Mouse (Mus musculus): ENCODE results near the gene Rcc2. TPM values are rescaled to one million over a fixed set of nuclear protein-coding genes. Genes with fewer than 3 reads are reported as not detected.

Rcc2 gene
- polyA plus RNA-seq, 1 experiment from 2014 or later = 13.8 TPM

DNA sequence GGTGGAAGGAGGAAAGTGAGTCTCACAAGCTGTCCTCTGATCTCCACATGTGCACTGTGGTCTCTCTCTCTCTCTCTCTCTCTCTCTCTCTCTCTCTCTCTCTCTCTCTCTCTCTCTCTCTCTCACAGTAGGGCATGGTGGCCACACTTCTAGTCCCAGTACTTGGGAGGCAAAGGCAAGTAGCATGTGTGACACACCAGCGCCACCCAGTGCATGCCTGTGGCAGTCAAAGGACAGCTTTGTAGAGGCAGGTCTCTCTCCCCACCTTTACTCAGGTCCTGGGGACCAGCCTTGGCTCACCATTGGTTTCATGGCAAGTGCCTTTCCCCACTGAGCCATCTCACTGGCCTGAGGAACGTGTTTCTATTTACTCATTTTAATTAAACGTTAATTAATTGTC is 44.3 kb downstream of the Rcc2 start:
- H3K4me3 ChIP-seq = no peak overlapping the region
- no peaks in the 10 kb centered on the region for H3K36me3 ChIP-seq
- 20% methylated on average over 3 of the region's 3 CpGs for WGBS
- H3K9me3 ChIP-seq = no peaks in the 10 kb centered on the region
- H3K4me1 ChIP-seq (replicated peaks) = peaks cover 16% of the 10 kb centered on the region
- H3K27me3 ChIP-seq = 0 out of 2 replicates have a peak, but pooled peaks cover 7% of the 10 kb centered on the region
- H3K4me2 ChIP-seq = no peak overlapping the region
- no peak for ATAC-seq (ENCODE audit: low FRiP score)
- no peak overlapping the region for H3K27ac ChIP-seq
- H3K9ac ChIP-seq = no peak overlapping the region

DNA sequence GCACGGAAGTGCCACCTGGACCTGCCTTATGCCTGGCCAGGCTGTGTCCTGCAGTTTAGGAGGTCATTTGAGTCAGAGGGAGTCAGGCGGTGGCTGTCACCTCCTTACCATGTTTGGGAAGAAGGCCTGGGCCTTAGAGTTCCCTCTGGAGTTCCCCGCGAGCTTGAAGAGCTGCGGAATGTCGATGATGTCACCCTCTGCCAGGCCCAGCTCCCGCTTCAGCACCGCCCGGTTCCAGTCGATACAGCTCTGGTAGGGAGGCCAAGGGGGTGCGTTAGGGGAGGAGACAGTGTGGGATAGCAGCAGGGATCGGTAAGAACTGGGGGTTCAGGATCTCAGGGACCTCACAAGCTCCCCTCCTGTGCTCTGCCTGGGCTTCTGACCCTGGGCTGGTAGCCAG is 47.6 kb downstream of the Rcc2 start:
- Histone ChIP-seq H3K4me1 (replicated peaks) (peaks cover 17% of the 10 kb centered on the region), H3K4me2 (no peak overlapping the region), H3K9me3 (no peaks in the 10 kb centered on the region), H3K9ac (no peak overlapping the region), H3K36me3 (no peaks in the 10 kb centered on the region), H3K27ac (no peak overlapping the region), H3K27me3 (0 out of 2 replicates have a peak, but pooled peaks cover 7% of the 10 kb centered on the region), H3K4me3 (no peak overlapping the region)
- ATAC-seq (ENCODE audit: low FRiP score) = no peak
- WGBS = 35% methylated on average over 12 of the region's 12 CpGs

DNA sequence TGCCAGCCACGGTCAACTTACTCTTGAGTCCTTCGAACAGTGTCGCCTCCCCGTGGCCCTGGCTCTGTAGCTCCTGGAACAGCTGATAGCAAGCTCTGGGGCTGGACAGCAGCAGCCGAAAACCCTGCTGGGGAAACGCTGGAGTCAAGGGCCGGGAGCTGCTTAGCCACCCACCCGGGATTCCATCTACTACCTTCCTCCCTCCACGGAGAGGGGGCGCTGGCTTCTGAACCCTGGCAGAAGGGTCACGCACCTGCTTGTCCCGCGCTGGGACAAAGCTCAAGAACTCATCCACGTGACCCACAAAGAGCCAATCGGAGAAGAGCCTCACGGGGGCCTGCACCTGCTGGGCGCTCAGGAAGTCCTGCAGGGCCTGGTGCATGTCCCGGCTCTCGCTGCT is 50.0 kb downstream of the Rcc2 start:
- peak overlapping the region; percentile 24 for H3K4me3 ChIP-seq
- H3K27ac ChIP-seq = no peak overlapping the region
- H3K27me3 ChIP-seq = 0 out of 2 replicates have a peak, but pooled peaks cover 7% of the 10 kb centered on the region
- no peak for ATAC-seq (ENCODE audit: low FRiP score)
- H3K36me3 ChIP-seq = no peaks in the 10 kb centered on the region
- peak overlapping the region; percentile 45 for H3K4me2 ChIP-seq
- peaks cover 12% of the 10 kb centered on the region for H3K4me1 ChIP-seq (replicated peaks)
- WGBS = 9% methylated on average over 19 of the region's 19 CpGs
- no peaks in the 10 kb centered on the region for H3K9me3 ChIP-seq
- H3K9ac ChIP-seq = no peak overlapping the region

DNA sequence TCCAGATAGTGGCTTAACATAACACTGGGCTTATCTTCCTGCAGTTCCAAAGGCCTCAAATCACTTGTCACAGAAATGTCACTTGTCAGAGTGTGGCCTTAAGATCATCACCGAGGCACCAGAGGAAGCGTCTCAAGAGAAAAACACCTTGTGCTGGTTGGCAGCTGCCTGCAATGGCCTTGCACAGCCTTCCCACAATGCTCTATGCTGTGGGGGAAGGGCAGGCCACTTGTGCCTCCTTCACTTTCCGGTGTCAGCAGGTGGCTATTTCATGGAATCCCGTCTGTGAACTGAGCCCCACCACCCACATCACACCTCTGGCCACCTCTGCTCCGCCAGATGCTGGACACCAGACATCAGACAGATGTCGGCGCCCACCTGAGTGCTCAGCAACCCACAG is 53.0 kb downstream of the Rcc2 start:
- Histone ChIP-seq H3K4me1 (replicated peaks) (peaks cover 22% of the 10 kb centered on the region), H3K4me3 (no peak overlapping the region), H3K27ac (no peak overlapping the region), H3K4me2 (no peak overlapping the region), H3K27me3 (no peaks in the 10 kb centered on the region), H3K36me3 (no peaks in the 10 kb centered on the region), H3K9ac (no peak overlapping the region), H3K9me3 (no peaks in the 10 kb centered on the region)
- ATAC-seq (ENCODE audit: low FRiP score) = no peak
- 71% methylated on average over 7 of the region's 7 CpGs for WGBS

DNA sequence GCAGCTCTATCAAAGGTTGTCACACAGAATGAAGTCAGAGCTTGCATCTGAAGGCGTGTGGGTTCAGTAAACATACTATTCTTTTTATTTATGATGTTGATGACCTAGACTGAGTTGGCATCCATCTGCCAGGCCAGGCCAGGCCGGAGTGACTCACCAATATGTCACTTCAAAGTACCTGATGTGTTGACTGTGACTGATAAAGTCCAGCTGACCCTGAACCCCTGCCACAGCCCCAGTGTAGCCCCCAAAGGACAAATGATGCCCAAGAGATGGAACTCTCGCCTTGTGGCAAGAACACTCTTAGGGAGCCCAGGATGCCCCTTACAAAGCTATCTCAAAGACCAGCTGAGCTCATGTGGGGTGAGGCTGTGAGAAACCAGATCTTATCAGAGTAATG is 55.5 kb downstream of the Rcc2 start:
- 85% methylated on average over 3 of the region's 3 CpGs for WGBS
- H3K36me3 ChIP-seq = no peaks in the 10 kb centered on the region
- ATAC-seq (ENCODE audit: low FRiP score) = no peak
- H3K9me3 ChIP-seq = no peaks in the 10 kb centered on the region
- H3K4me2 ChIP-seq = no peak overlapping the region
- no peaks in the 10 kb centered on the region for H3K27me3 ChIP-seq
- H3K27ac ChIP-seq = no peak overlapping the region
- no peak overlapping the region for H3K9ac ChIP-seq
- H3K4me3 ChIP-seq = no peak overlapping the region
- peaks cover 16% of the 10 kb centered on the region for H3K4me1 ChIP-seq (replicated peaks)

DNA sequence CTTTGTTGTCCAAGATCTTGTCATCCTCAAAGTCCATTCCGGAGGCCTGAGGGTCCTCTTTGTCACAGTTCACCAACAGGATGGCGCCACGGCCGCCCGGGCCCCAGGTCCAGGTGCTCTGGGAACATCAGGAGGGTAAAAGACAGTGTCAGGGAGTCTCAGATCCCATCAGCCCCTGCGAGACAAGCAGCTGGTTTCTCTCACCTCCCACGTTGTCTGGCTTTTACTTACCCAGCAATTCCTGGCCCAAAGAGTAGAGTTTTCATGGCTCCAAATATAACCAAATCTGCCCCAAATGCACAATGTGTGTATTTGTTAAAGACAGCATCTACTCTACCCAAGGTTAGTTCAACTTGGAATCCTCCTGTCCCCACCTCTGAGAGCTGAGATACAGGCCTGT is 61.3 kb downstream of the Rcc2 start:
- Histone ChIP-seq H3K4me2 (no peak overlapping the region), H3K9me3 (no peaks in the 10 kb centered on the region), H3K27me3 (0 out of 2 replicates have a peak, but pooled peaks cover under 1% of the 10 kb centered on the region), H3K4me1 (replicated peaks) (peaks cover 12% of the 10 kb centered on the region), H3K27ac (no peak overlapping the region), H3K36me3 (no peaks in the 10 kb centered on the region), H3K4me3 (no peak overlapping the region), H3K9ac (no peak overlapping the region)
- WGBS = 91% methylated on average over 7 of the region's 7 CpGs
- no peak for ATAC-seq (ENCODE audit: low FRiP score)

DNA sequence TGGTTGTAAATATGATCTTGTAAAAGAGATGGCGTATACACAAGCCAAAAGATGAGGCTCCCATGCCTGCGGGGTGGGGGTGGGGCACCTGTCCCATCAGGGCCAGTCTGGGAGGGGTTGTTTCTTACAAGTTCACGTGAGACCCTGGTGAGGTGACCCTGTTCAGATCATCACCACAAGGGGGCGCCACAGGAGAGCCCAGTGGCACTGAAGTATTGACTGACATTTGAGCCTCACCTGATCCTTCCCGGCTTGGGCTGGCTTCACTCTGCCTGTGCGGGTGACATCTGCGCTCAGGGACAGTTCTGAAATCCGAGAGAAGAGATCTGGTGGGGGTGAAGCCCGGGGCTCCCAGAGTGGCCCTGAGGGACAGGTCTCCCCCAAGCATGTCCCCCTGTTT is 62.8 kb downstream of the Rcc2 start:
- Histone ChIP-seq H3K4me2 (no peak overlapping the region), H3K9ac (no peak overlapping the region), H3K9me3 (no peaks in the 10 kb centered on the region), H3K4me3 (no peak overlapping the region), H3K36me3 (no peaks in the 10 kb centered on the region), H3K27me3 (0 out of 2 replicates have a peak, but pooled peaks cover 3% of the 10 kb centered on the region), H3K4me1 (replicated peaks) (peaks cover 2% of the 10 kb centered on the region), H3K27ac (no peak overlapping the region)
- ATAC-seq (ENCODE audit: low FRiP score) = no peak
- WGBS = 14% methylated on average over 9 of the region's 9 CpGs

DNA sequence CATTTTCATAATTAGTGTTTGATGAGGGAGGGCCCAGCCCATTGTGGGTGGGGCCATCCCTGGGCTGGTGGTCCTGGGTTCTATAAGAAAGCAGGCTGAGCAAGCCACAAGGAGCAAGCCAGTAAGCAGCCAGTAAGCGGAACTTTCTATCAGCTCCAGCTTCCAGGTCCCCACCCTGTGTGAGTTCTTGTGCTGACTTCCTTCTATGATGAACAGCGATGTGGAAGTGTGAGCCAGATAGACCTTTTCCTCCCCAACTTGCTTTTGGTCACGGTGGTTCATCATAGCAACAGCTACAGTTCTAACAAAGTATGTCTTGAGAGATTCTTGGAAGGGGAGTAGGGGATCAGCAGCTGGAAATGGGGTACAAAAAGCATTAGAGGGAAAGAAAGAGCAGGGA is 65.6 kb downstream of the Rcc2 start:
- 0 out of 2 replicates have a peak, but pooled peaks cover 3% of the 10 kb centered on the region for H3K27me3 ChIP-seq
- H3K27ac ChIP-seq = no peak overlapping the region
- H3K9ac ChIP-seq = no peak overlapping the region
- H3K9me3 ChIP-seq = no peaks in the 10 kb centered on the region
- WGBS = 83% methylated on average over 3 of the region's 3 CpGs
- H3K4me1 ChIP-seq (replicated peaks) = no peaks in the 10 kb centered on the region
- no peaks in the 10 kb centered on the region for H3K36me3 ChIP-seq
- ATAC-seq (ENCODE audit: low FRiP score) = no peak
- no peak overlapping the region for H3K4me3 ChIP-seq
- H3K4me2 ChIP-seq = no peak overlapping the region

DNA sequence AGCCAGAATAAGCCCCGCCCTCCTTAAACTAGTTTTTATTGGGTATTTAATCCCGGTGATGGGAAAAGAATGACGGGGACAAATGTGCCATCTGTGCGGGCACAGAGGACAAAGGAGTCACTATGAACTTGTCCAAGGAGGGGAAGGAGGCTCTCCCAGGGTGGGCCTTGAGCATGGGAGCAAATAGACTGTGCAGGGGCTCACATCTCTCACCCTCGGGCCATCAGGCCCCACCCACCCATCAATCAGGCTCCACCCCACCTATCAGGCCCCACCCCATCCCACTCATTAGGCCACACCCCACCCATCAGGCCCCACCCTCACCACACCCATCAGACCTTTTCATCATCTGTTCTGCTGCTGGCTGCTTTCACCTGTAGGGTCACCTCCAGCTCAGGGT is 68.6 kb downstream of the Rcc2 start:
- no peaks in the 10 kb centered on the region for H3K9me3 ChIP-seq
- no peak overlapping the region for H3K9ac ChIP-seq
- no peak overlapping the region for H3K4me2 ChIP-seq
- ATAC-seq (ENCODE audit: low FRiP score) = no peak
- no peaks in the 10 kb centered on the region for H3K4me1 ChIP-seq (replicated peaks)
- 78% methylated on average over 5 of the region's 5 CpGs for WGBS
- no peaks in the 10 kb centered on the region for H3K36me3 ChIP-seq
- H3K27ac ChIP-seq = no peak overlapping the region
- 0 out of 2 replicates have a peak, but pooled peaks cover 6% of the 10 kb centered on the region for H3K27me3 ChIP-seq
- no peak overlapping the region for H3K4me3 ChIP-seq

DNA sequence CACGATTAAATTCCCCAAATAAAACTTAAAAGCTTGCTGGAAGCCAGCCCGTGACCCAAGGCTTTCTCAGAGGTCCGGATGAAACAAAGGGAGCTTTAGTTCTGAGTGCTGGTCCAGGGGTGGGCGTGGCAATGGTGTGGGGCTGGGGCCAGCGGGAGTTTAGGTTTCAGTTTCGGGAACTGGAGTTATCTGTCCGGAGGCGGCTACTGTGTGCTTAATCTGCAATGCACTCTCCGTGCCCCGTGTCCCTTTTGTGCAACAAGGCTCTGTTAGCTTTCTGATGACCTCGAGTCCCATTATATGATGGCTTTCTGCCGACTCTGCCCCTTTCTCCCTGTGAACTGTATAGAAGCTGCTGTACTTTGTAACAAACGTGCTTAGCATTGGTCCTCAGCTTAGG is 70.1 kb downstream of the Rcc2 start:
- peak overlapping the region; percentile 25 for H3K4me2 ChIP-seq
- H3K9me3 ChIP-seq = no peaks in the 10 kb centered on the region
- H3K4me3 ChIP-seq = no peak overlapping the region
- 0 out of 2 replicates have a peak, but pooled peaks cover 6% of the 10 kb centered on the region for H3K27me3 ChIP-seq
- no peak overlapping the region; the same call in 1 of the 2 replicates for H3K9ac ChIP-seq
- 0 out of 2 replicates have a peak, but pooled peaks cover 2% of the 10 kb centered on the region for H3K4me1 ChIP-seq (replicated peaks)
- no peak for ATAC-seq (ENCODE audit: low FRiP score)
- no peak overlapping the region for H3K27ac ChIP-seq
- 12% methylated on average over 13 of the region's 13 CpGs for WGBS
- H3K36me3 ChIP-seq = no peaks in the 10 kb centered on the region

DNA sequence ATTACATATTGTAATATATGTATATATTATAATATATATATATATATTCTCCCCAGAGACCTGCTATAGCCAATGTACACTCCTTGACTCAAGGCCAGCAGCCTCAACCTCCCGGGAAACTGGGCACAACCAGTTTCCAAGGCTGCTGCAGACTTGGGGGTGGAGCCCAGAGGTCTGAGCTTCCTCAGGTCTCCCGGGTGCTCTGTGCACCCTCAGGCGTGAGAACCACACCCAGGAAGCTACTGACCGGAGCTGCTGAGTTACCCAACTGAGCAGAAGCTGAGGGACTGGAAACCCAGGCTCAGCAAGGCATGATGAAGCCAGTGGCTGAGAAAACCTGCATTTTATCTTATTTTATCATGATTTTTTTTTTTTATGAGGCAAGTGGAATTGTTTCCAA is 70.8 kb downstream of the Rcc2 start:
- 55% methylated on average over 4 of the region's 4 CpGs for WGBS
- no peak for ATAC-seq (ENCODE audit: low FRiP score)

More for the DNA sequence above, 70.8 kb downstream of the Rcc2 start:
- 0 out of 2 replicates have a peak, but pooled peaks cover 6% of the 10 kb centered on the region for H3K27me3 ChIP-seq
- no peak overlapping the region for H3K9ac ChIP-seq
- H3K4me2 ChIP-seq = no peak overlapping the region
- no peaks in the 10 kb centered on the region for H3K36me3 ChIP-seq
- H3K4me3 ChIP-seq = no peak overlapping the region
- H3K27ac ChIP-seq = no peak overlapping the region
- H3K4me1 ChIP-seq (replicated peaks) = 0 out of 2 replicates have a peak, but pooled peaks cover 2% of the 10 kb centered on the region
- no peaks in the 10 kb centered on the region for H3K9me3 ChIP-seq
